In the genomic region with DNA sequence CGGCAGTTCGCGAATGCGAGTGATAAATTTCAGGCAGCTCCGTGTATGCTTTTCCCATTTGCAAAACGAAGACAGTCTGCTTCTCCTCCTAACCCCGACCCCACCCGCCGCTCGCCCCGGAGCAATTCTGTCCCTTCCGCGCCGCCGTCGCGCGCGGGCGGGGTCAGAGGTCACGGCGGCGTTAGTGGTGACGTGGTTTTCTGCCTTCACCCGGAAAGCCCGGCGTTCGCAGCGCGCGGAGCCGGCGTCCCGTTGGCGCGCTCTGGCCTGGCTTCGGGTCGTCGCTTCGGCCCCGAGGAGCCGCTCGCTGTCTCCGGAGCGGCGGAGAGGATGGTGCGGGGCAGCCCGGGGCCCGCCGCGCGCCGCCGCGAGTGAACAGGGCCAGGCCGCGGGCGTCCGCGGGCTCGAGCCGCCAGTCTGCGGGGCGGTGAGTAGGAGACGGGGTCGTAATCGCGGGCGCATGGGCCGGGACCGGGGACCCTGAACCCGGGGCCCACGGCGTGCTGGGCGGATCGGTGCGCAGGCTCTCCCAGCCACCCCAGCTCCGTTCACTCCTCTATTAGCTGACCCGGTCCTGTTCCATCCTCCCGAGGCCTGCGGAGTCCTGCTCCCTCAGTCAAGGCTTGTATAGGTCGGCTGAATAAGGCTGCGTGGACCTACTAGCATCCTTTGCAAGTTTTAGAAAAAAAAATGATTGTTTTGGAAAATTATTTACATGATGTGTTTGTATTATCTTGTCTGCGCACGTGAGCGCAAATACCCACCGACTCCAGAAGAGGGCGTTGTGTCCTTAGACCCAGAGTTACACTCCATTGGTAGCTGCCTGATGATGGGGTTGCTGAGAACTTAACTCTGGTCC, we compare ENCODE assay signal across 8 mouse cellular contexts. TPM values are rescaled to one million over a fixed set of nuclear protein-coding genes. Genes with fewer than 3 reads are reported as not detected.
A peak's percentile ranks its signal among the peaks of the same experiment; 100 is the strongest.
DNase-seq lines count a peak whose midpoint lies in the region; ATAC-seq and TF ChIP-seq lines count a peak whose summit lies in the region.

No protein-coding gene starts in this region.

- intact Hi-C loops in gastrocnemius, adult 2 months (cut with DNase I), result no loop called here
- intact Hi-C loops in left cerebral cortex, adult 2 months (cut with DNase I), result loop anchor here (2.0 kb wide), 1 partner anchor 32 kb away; a partner anchor contains a TSS

- H3K36me3 ChIP-seq in hindbrain, postnatal 0 days (ENCODE audit: insufficient read depth, low read length), result no peaks in the 10 kb centered on the region
- H3K36me3 ChIP-seq in macrophage (ENCODE audit: inconsistent target), result no peaks in the 10 kb centered on the region

- H3K4me1 ChIP-seq in hindbrain, postnatal 0 days (ENCODE audit: insufficient read depth, low read length), result no peaks in the 10 kb centered on the region; the same call in 1 of the 2 replicates

- ATAC-seq in activated CD4-positive, CD25-positive, alpha-beta regulatory T cell, adult 4 months, result peak; percentile 91
- peak; percentile 82 for ATAC-seq in common myeloid progenitor, adult 5-6 weeks (replicated peaks; ENCODE audit: low read depth, poor library complexity, severe bottlenecking)
- ATAC-seq in hindbrain, postnatal 0 days, result peak; percentile 85

- no peaks in the 10 kb centered on the region for H3K27me3 ChIP-seq in hindbrain, postnatal 0 days (ENCODE audit: insufficient read depth, low read length)

- H3K4me2 ChIP-seq in hindbrain, postnatal 0 days (ENCODE audit: low read depth, low read length), result peak overlapping the region; percentile 67

- H3K9ac ChIP-seq in hindbrain, postnatal 0 days (replicated peaks; ENCODE audit: low read length), result peak overlapping the region; percentile 97

- under 1% methylated on average over 86 of the region's 88 CpGs for WGBS in hindbrain, postnatal 0 days
- WGBS in macrophage (ENCODE audit: missing documents), result under 1% methylated on average over 88 of the region's 88 CpGs

- peak overlapping the region; percentile 94 for H3K27ac ChIP-seq in gastrocnemius, adult 2 months
- H3K27ac ChIP-seq in hindbrain, postnatal 0 days, result peak overlapping the region; percentile 83
- H3K27ac ChIP-seq in left cerebral cortex, adult 2 months, result peak overlapping the region; percentile 95
- peak overlapping the region; percentile 69 for H3K27ac ChIP-seq in macrophage

- H3K9me3 ChIP-seq in hindbrain, postnatal 0 days (ENCODE audit: low read length), result no peaks in the 10 kb centered on the region

- H3K4me3 ChIP-seq in gastrocnemius, adult 2 months, result peak overlapping the region; percentile 100
- peak overlapping the region; percentile 99 for H3K4me3 ChIP-seq in hindbrain, postnatal 0 days (ENCODE audit: low read length)
- peak overlapping the region; percentile 96 for H3K4me3 ChIP-seq in left cerebral cortex, adult 2 months
- H3K4me3 ChIP-seq in macrophage (ENCODE audit: inconsistent target), result peak overlapping the region; percentile 85

- peak; percentile 49 for TF ChIP-seq CTCF in gastrocnemius, adult 2 months (IDR thresholded peaks at IDR 0.05)
- TF ChIP-seq CTCF in hindbrain, postnatal 0 days (IDR thresholded peaks at IDR 0.05; ENCODE audit: low read depth), result peak; percentile 64
- TF ChIP-seq CTCF in left cerebral cortex, adult 2 months (IDR thresholded peaks at IDR 0.05), result peak; percentile 42

- peak; percentile 96 for DNase-seq in gastrocnemius, adult 2 months
- peak; percentile 94 for DNase-seq in hindbrain, postnatal 0 days (ENCODE audit: low spot score)
- peak; percentile 94 to 99 for DNase-seq in left cerebral cortex, adult 2 months (ENCODE audit: extremely low spot score in 1 of 2, low spot score in 2 of 2)
- DNase-seq in retina, postnatal 7 days (ENCODE audit: low read depth, low spot score), result peak; percentile 90
- DNase-seq in urinary bladder, adult 18-20 months (ENCODE audit: low spot score in 2 of 2), result peak; percentile 91 to 98

- H3K79me2 ChIP-seq in macrophage (ENCODE audit: inconsistent target), result peaks cover 50% of the 10 kb centered on the region

RNA-seq across cellular contexts. Expression of a gene that starts 5.5 kb away (rescaled TPM):
- polyA plus RNA-seq in activated CD4-positive, CD25-positive, alpha-beta regulatory T cell, adult 4 months (2017; shearing (Covaris generic)), result 10 to 100 TPM; 13.8 to 15.1 TPM
- total RNA-seq in common myeloid progenitor, adult 5-6 weeks (2017), result 42.8 and 55.1 TPM in 2 replicates
- 10 to 100 TPM; 42.9 to 46.7 TPM for total RNA-seq in gastrocnemius, adult 2 months (2021)
- total RNA-seq in hindbrain, postnatal 0 days (2014; rRNA removed), result 37.1 and 51.2 TPM in 2 replicates
- 26.5 and 30.5 TPM in 2 replicates for polyA plus RNA-seq in hindbrain, postnatal 0 days (2015; fragmentation: Nextera tagmentation; extraction: Ambion mirVana)
- 10 to 100 TPM; 37.9 to 39.1 TPM for total RNA-seq in left cerebral cortex, adult 2 months (2021)
- total RNA-seq in macrophage (2018; cell fraction: chromatin; rRNA removed), result 10 to 100 TPM; 11.8 to 29.0 (median 17.3) TPM
- total RNA-seq in macrophage (2018; cell fraction: cytosol; rRNA removed), result 10 to 100 TPM; 35.7 to 44.7 (median 39.9) TPM
- total RNA-seq in macrophage (2018; cell fraction: nucleus; rRNA removed), result 10 to 100 TPM; 16.7 to 43.6 (median 33.8) TPM
- polyA plus RNA-seq in macrophage (2018), result 32.3 to 42.3 TPM (median 35.1 TPM) in 3 replicates

RNA-seq across cellular contexts. Expression of a gene that starts 33.0 kb away (rescaled TPM):
- polyA plus RNA-seq in activated CD4-positive, CD25-positive, alpha-beta regulatory T cell, adult 4 months (2017; shearing (Covaris generic)), result 100 to 1,000 TPM; 102 to 134 TPM
- 107 and 134 TPM in 2 replicates for total RNA-seq in common myeloid progenitor, adult 5-6 weeks (2017)
- total RNA-seq in gastrocnemius, adult 2 months (2021), result 10 to 100 TPM; 27.5 to 34.5 TPM
- total RNA-seq in hindbrain, postnatal 0 days (2014; rRNA removed), result 14.9 and 21.5 TPM in 2 replicates
- 52.3 and 57.2 TPM in 2 replicates for polyA plus RNA-seq in hindbrain, postnatal 0 days (2015; fragmentation: Nextera tagmentation; extraction: Ambion mirVana)
- 10 to 100 TPM; 83.8 to 90.4 TPM for total RNA-seq in left cerebral cortex, adult 2 months (2021)
- total RNA-seq in macrophage (2018; cell fraction: chromatin; rRNA removed), result 100 to 1,000 TPM in 20 of 26 experiments, 10 to 100 TPM in 6; 83.3 to 497 (median 216) TPM
- total RNA-seq in macrophage (2018; cell fraction: cytosol; rRNA removed), result 100 to 1,000 TPM in 9 of 26 experiments, 10 to 100 TPM in 17; 67.1 to 265 (median 86.6) TPM
- total RNA-seq in macrophage (2018; cell fraction: nucleus; rRNA removed), result 100 to 1,000 TPM in 20 of 26 experiments, 10 to 100 TPM in 6; 76.4 to 588 (median 220) TPM
- 67.5 to 110 TPM (median 70.4 TPM) in 3 replicates for polyA plus RNA-seq in macrophage (2018)

RNA-seq across cellular contexts. Expression of a gene that starts 33.0 kb away (rescaled TPM):
- polyA plus RNA-seq in activated CD4-positive, CD25-positive, alpha-beta regulatory T cell, adult 4 months (2017; shearing (Covaris generic)), result 10 to 100 TPM; 31.6 to 36.5 TPM
- 35.8 and 43.0 TPM in 2 replicates for total RNA-seq in common myeloid progenitor, adult 5-6 weeks (2017)
- total RNA-seq in gastrocnemius, adult 2 months (2021), result 1 to 10 TPM; 9.5 TPM
- 20.5 and 22.7 TPM in 2 replicates for total RNA-seq in hindbrain, postnatal 0 days (2014; rRNA removed)
- polyA plus RNA-seq in hindbrain, postnatal 0 days (2015; fragmentation: Nextera tagmentation; extraction: Ambion mirVana), result 17.6 and 18.1 TPM in 2 replicates
- total RNA-seq in left cerebral cortex, adult 2 months (2021), result 10 to 100 TPM; 15.4 to 16.1 TPM
- total RNA-seq in macrophage (2018; cell fraction: chromatin; rRNA removed), result 10 to 100 TPM in 20 of 26 experiments, 1 to 10 TPM in 6; 3.6 to 28.5 (median 14.9) TPM
- total RNA-seq in macrophage (2018; cell fraction: cytosol; rRNA removed), result 10 to 100 TPM in 21 of 26 experiments, 1 to 10 TPM in 5; 8.6 to 13.7 (median 11.6) TPM
- 10 to 100 TPM in 19 of 26 experiments, 1 to 10 TPM in 7; 7.6 to 22.9 (median 12.7) TPM for total RNA-seq in macrophage (2018; cell fraction: nucleus; rRNA removed)
- 7.9 to 17.1 TPM (median 10.6 TPM) in 3 replicates for polyA plus RNA-seq in macrophage (2018)

RNA-seq across cellular contexts. Expression of a gene that starts 50.8 kb away (rescaled TPM):
- polyA plus RNA-seq in activated CD4-positive, CD25-positive, alpha-beta regulatory T cell, adult 4 months (2017; shearing (Covaris generic)), result 10 to 100 TPM; 21.4 to 32.6 TPM
- total RNA-seq in common myeloid progenitor, adult 5-6 weeks (2017), result 32.4 and 34.3 TPM in 2 replicates
- 100 to 1,000 TPM in 1 of 2 experiments, 10 to 100 TPM in 1; 90.5 to 140 TPM for total RNA-seq in gastrocnemius, adult 2 months (2021)
- total RNA-seq in hindbrain, postnatal 0 days (2014; rRNA removed), result 16.1 and 19.9 TPM in 2 replicates
- 27.4 and 28.9 TPM in 2 replicates for polyA plus RNA-seq in hindbrain, postnatal 0 days (2015; fragmentation: Nextera tagmentation; extraction: Ambion mirVana)
- 10 to 100 TPM; 59.2 to 66.9 TPM for total RNA-seq in left cerebral cortex, adult 2 months (2021)
- 100 to 1,000 TPM in 18 of 26 experiments, 10 to 100 TPM in 8; 50.9 to 597 (median 223) TPM for total RNA-seq in macrophage (2018; cell fraction: chromatin; rRNA removed)
- total RNA-seq in macrophage (2018; cell fraction: cytosol; rRNA removed), result 100 to 1,000 TPM in 4 of 26 experiments, 10 to 100 TPM in 22; 24.4 to 186 (median 39.5) TPM
- total RNA-seq in macrophage (2018; cell fraction: nucleus; rRNA removed), result 100 to 1,000 TPM in 15 of 26 experiments, 10 to 100 TPM in 11; 40.9 to 381 (median 133) TPM
- polyA plus RNA-seq in macrophage (2018), result 25.9 to 31.2 TPM (median 30.9 TPM) in 3 replicates

Comparison
In these comparisons a context has a peak if more than half of its experiments do, and no peak if none do; other contexts are left out.
1. Peak in every context shown above with its lines: DNase-seq, ATAC-seq, H3K4me3 ChIP-seq and H3K27ac ChIP-seq.